Mouse (Mus musculus): ENCODE measurements around the gene Auh.

Auh gene

GRCm38 (mm10) chr13:52792242-52792844, 137.1 kb downstream of the Auh start:
- DNase-seq: no peak

GRCm38 (mm10) chr13:52790894-52791293, 138.6 kb downstream of the Auh start:
- no peak for DNase-seq

Measured in B cell, adult 2 months (primary cell).